Comparison of ENCODE assay signal across 13 mouse cellular contexts in genomic region chr13:64573711-64574110, GRCm38 (mm10).
DNase-seq lines count a peak whose midpoint lies in the region; ATAC-seq lines count a peak whose summit lies in the region.
"Had no signal": no experiment of that assay in that cellular context is flagged by ENCODE, and none has a peak within 500 bp of the region (broad histone marks: within the 10 kb centered on the region; RNA-seq: fewer than 3 reads in every experiment).

No protein-coding gene starts in this region.

- peak; percentile 9 for DNase-seq in embryo, embryonic 10 days (ENCODE audit: low spot score)
- DNase-seq in embryo, embryonic 9.5 days (ENCODE audit: extremely low spot score): no peak
- DNase-seq in embryonic facial prominence, embryonic 10.5 days (ENCODE audit: low spot score): peak; percentile 8
- DNase-seq in mesoderm, embryonic 11.5 days (ENCODE audit: low read depth, low spot score): peak; percentile 14
- DNase-seq in spleen, adult 18-20 months: no peak
- DNase-seq: cerebellum, adult 9-11 months had no signal

- no peaks in the 10 kb centered on the region for H3K36me3 ChIP-seq in neural tube, embryonic 14.5 days (ENCODE audit: control insufficient read depth, insufficient read depth, low read length)
- H3K36me3 ChIP-seq in neural tube, embryonic 15.5 days: no peaks in the 10 kb centered on the region
- H3K36me3 ChIP-seq in embryonic facial prominence, embryonic 10.5 days (replicated peaks): no peaks in the 10 kb centered on the region
- H3K36me3 ChIP-seq: lung, embryonic 15.5 days; neural tube, embryonic 12.5 days; stomach, embryonic 15.5 days had no signal

- no peaks in the 10 kb centered on the region for H3K27me3 ChIP-seq in neural tube, embryonic 14.5 days (ENCODE audit: control insufficient read depth, insufficient read depth, low read length)
- no peaks in the 10 kb centered on the region for H3K27me3 ChIP-seq in neural tube, embryonic 15.5 days (replicated peaks)
- H3K27me3 ChIP-seq in embryonic facial prominence, embryonic 10.5 days (replicated peaks; ENCODE audit: low read depth, poor library complexity, severe bottlenecking): no peaks in the 10 kb centered on the region
- H3K27me3 ChIP-seq: lung, embryonic 15.5 days; neural tube, embryonic 12.5 days; stomach, embryonic 15.5 days had no signal

- no peak overlapping the region for H3K9ac ChIP-seq in neural tube, embryonic 14.5 days (replicated peaks; ENCODE audit: low read depth, low read length)
- no peak overlapping the region for H3K9ac ChIP-seq in neural tube, embryonic 15.5 days (replicated peaks)
- H3K9ac ChIP-seq: lung, embryonic 15.5 days; neural tube, embryonic 12.5 days; stomach, embryonic 15.5 days had no signal

- WGBS in neural tube, embryonic 14.5 days: 62% methylated on average over 2 of the region's 2 CpGs
- 65% methylated on average over 2 of the region's 2 CpGs for WGBS in neural tube, embryonic 15.5 days
- 61% methylated on average over 2 of the region's 2 CpGs for WGBS in embryonic facial prominence, embryonic 10.5 days

- H3K4me1 ChIP-seq in neural tube, embryonic 14.5 days (ENCODE audit: control insufficient read depth, insufficient read depth, low read length): no peaks in the 10 kb centered on the region
- H3K4me1 ChIP-seq in neural tube, embryonic 15.5 days: no peaks in the 10 kb centered on the region
- no peaks in the 10 kb centered on the region for H3K4me1 ChIP-seq in embryonic facial prominence, embryonic 10.5 days
- H3K4me1 ChIP-seq: lung, embryonic 15.5 days; neural tube, embryonic 12.5 days; stomach, embryonic 15.5 days had no signal

- ATAC-seq in neural tube, embryonic 14.5 days (ENCODE audit: low read depth): peak; percentile 56; the same call in 1 of the 2 replicates
- ATAC-seq in neural tube, embryonic 15.5 days (ENCODE audit: low FRiP score): no peak
- no peak for ATAC-seq in megakaryocyte, adult 5-6 weeks (ENCODE audit: poor library complexity, severe bottlenecking)
- ATAC-seq: forebrain, embryonic 16.5 days had no signal

- H3K27ac ChIP-seq in neural tube, embryonic 14.5 days (ENCODE audit: low read depth, low read length): no peak overlapping the region
- H3K27ac ChIP-seq in neural tube, embryonic 15.5 days (replicated peaks): no peak overlapping the region
- no peak overlapping the region for H3K27ac ChIP-seq in embryonic facial prominence, embryonic 10.5 days (replicated peaks)
- H3K27ac ChIP-seq: lung, embryonic 15.5 days; neural tube, embryonic 12.5 days; stomach, embryonic 15.5 days had no signal

- no peak overlapping the region for H3K4me3 ChIP-seq in neural tube, embryonic 14.5 days (ENCODE audit: low read depth, low read length)
- no peak overlapping the region for H3K4me3 ChIP-seq in neural tube, embryonic 15.5 days (replicated peaks)
- H3K4me3 ChIP-seq in embryonic facial prominence, embryonic 10.5 days: no peak overlapping the region
- H3K4me3 ChIP-seq: lung, embryonic 15.5 days; neural tube, embryonic 12.5 days; stomach, embryonic 15.5 days had no signal

- H3K9me3 ChIP-seq in neural tube, embryonic 14.5 days (ENCODE audit: control insufficient read depth, low read length): no peaks in the 10 kb centered on the region
- no peaks in the 10 kb centered on the region for H3K9me3 ChIP-seq in neural tube, embryonic 15.5 days (replicated peaks)
- H3K9me3 ChIP-seq in embryonic facial prominence, embryonic 10.5 days: no peaks in the 10 kb centered on the region
- H3K9me3 ChIP-seq: lung, embryonic 15.5 days; neural tube, embryonic 12.5 days; stomach, embryonic 15.5 days had no signal

- no peak overlapping the region for H3K4me2 ChIP-seq in neural tube, embryonic 14.5 days (ENCODE audit: low read depth, low read length)
- H3K4me2 ChIP-seq in neural tube, embryonic 15.5 days: no peak overlapping the region
- H3K4me2 ChIP-seq: lung, embryonic 15.5 days; neural tube, embryonic 12.5 days; stomach, embryonic 15.5 days had no signal

Comparison
In these comparisons a context has a peak if more than half of its experiments do, and no peak if none do; other contexts are left out.
1. DNase-seq: peak in embryo, embryonic 10 days (single experiment), embryonic facial prominence, embryonic 10.5 days (single experiment) and mesoderm, embryonic 11.5 days (single experiment); none in embryo, embryonic 9.5 days (single experiment) and spleen, adult 18-20 months (0 of 2).